Mouse (Mus musculus): ENCODE results near the gene Ush1c.

- no peak for TF ChIP-seq EP300 (IDR thresholded peaks at IDR 0.05; ENCODE audit: low read depth)
- TF ChIP-seq CTCF (IDR thresholded peaks at IDR 0.05; ENCODE audit: low read depth) = no peak
Observed at GRCm38 (mm10) chr7:46283681-46284080, 45.4 kb upstream of the Ush1c start.

Data from heart, postnatal 0 days (tissue).